Mouse (Mus musculus) stomach, postnatal 0 days (tissue): Measurements from ENCODE around the gene Tdrd6.

ENCODE experiments used
- CTCF ChIP-seq: IDR thresholded peaks from 2 replicates; pipeline ENCODE4 v1.5.1; 2016; ENCODE audit warnings: antibody characterized with exemption, low read depth, mild to moderate bottlenecking, moderate library complexity
- EP300 ChIP-seq: optimal IDR thresholded peaks from 2 replicates; pipeline ENCODE3; 2016; ENCODE audit warnings: antibody characterized with exemption

DNA sequence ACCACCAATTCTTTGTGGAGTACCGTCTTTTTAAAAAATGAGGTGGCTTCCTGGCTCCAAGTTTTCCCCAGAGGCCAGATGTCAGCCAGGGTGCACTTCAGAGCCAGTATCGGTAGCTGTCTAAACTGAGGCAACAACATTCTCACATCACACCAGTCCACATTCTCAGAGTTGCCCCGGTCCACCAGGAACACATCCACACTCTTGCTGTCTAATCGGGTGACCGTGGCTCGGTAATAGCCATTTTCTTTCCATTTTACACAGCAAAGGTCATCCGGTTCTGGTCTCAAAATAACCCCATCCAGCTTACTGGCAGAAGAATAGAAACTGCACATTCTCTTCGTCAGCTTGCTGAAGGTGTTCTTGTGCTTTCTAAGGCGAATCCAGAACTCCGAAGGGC lies 1.9 kb downstream of the Tdrd6 start:
- TF ChIP-seq EP300 (no peak), CTCF (no peak)
